Mouse (Mus musculus) hematopoietic stem cell, adult 5-6 weeks (primary cell): ENCODE measurements around the gene Prg3. TPM values are rescaled to one million over a fixed set of nuclear protein-coding genes. Genes with fewer than 3 reads are reported as not detected.
A peak's percentile ranks its signal among the peaks of the same experiment; 100 is the strongest.

Experiments used
- ATAC-seq, 2 experiments: fragments of 125-278 bp in 1 of 2; replicated peaks in 1 of 2; 2 replicates each; pipeline ENCODE4 v1.8.0; 2016 to 2017; ENCODE audit warnings: inconsistent platforms in 2 of 2, mild to moderate bottlenecking in 2 of 2, moderate number of reproducible peaks in 2 of 2, low read depth in 1 of 2, moderate TSS enrichment in 1 of 2; ENCODE audit not compliant: low FRiP score in 2 of 2, poor library complexity in 2 of 2, severe bottlenecking in 2 of 2, insufficient read depth in 1 of 2, low TSS enrichment in 1 of 2
- total RNA-seq: library from RNA; stranded (forward); fragments of 172-1452, 232-1000 nt; gene quantifications from 2 replicates; pipeline ENCODE4 v1.2.3, GENCODE M21; 2017

Prg3 gene
- total RNA-seq, result 3.0 and 8.4 TPM in 2 replicates

GRCm38 (mm10) chr2:84987930-84988329, at the start of gene Prg3:
TSS of gene Prg3 (plus strand) at chr2:84988215.
- peak; percentile 94 to 99 for ATAC-seq

- ATAC-seq, result peak; percentile 35 to 57
These were observed 49.6 kb upstream of the Prg3 start for GRCm38 (mm10) chr2:84938249-84938946.

GRCm38 (mm10) chr2:84939306-84939705, 48.7 kb upstream of the Prg3 start:
- ATAC-seq, result no peak

- ATAC-seq, result no peak
These were observed 48.3 kb upstream of the Prg3 start for GRCm38 (mm10) chr2:84939711-84940110.

- ATAC-seq, result no peak
These were observed 46.7 kb upstream of the Prg3 start for GRCm38 (mm10) chr2:84941332-84941731.

- ATAC-seq, result no peak
These were observed 46.2 kb upstream of the Prg3 start for GRCm38 (mm10) chr2:84941795-84942194.

GRCm38 (mm10) chr2:84947154-84947771, 40.8 kb upstream of the Prg3 start:
- no peak for ATAC-seq

- no peak for ATAC-seq
These were observed 39.8 kb upstream of the Prg3 start for GRCm38 (mm10) chr2:84948252-84948651.

GRCm38 (mm10) chr2:84948721-84949120, 39.3 kb upstream of the Prg3 start:
- no peak for ATAC-seq

- no peak for ATAC-seq
These were observed 37.0 kb upstream of the Prg3 start for GRCm38 (mm10) chr2:84951027-84951426.

GRCm38 (mm10) chr2:84952251-84952650, 35.8 kb upstream of the Prg3 start:
- ATAC-seq, result no peak

- ATAC-seq, result no peak
These were observed 35.3 kb upstream of the Prg3 start for GRCm38 (mm10) chr2:84952693-84953092.

- no peak for ATAC-seq
These were observed 32.6 kb upstream of the Prg3 start for GRCm38 (mm10) chr2:84955435-84955834.

GRCm38 (mm10) chr2:84956274-84956673, 31.7 kb upstream of the Prg3 start:
- peak; percentile 89 to 92 for ATAC-seq

- ATAC-seq, result no peak
These were observed 29.3 kb upstream of the Prg3 start for GRCm38 (mm10) chr2:84958588-84959264.

- peak; percentile 30 to 33; a peak in 3 of 4 replicates for ATAC-seq
These were observed 26.7 kb upstream of the Prg3 start for GRCm38 (mm10) chr2:84961300-84961699.

- no peak for ATAC-seq
These were observed 26.1 kb upstream of the Prg3 start for GRCm38 (mm10) chr2:84961901-84962300.

GRCm38 (mm10) chr2:84962906-84963507, 25.0 kb upstream of the Prg3 start:
- no peak for ATAC-seq
